Mouse (Mus musculus) hindbrain, embryonic 15.5 days (tissue): ENCODE measurements around the gene Scgb3a1. TPM values are rescaled to one million over a fixed set of nuclear protein-coding genes. Genes with fewer than 3 reads are reported as not detected.

Source experiments
- ATAC-seq: fragments of 200-750 bp; cut with Nextera tagmentation; 2 replicates; pipeline ENCODE4 v1.8.0; 2017; ENCODE audit warnings: low read depth, moderate number of reproducible peaks, moderate TSS enrichment; ENCODE audit not compliant: low FRiP score
- H3K27ac ChIP-seq: fragments of 300-500 bp; sonication (generic); replicated peaks from 2 replicates; pipeline ENCODE4 v1.5.1; 2015; ENCODE audit warnings: mild to moderate bottlenecking, inconsistent platforms
- H3K27me3 ChIP-seq: fragments of 300-500 bp; sonication (generic); 2 replicates; pipeline ENCODE4 v1.6.1; 2015; ENCODE audit warnings: control low read depth, inconsistent platforms
- H3K36me3 ChIP-seq: fragments of 300-500 bp; sonication (generic); 2 replicates; pipeline ENCODE4 v1.6.1; 2015; ENCODE audit warnings: control low read depth, inconsistent platforms
- H3K4me1 ChIP-seq: fragments of 300-500 bp; sonication (generic); replicated peaks from 2 replicates; pipeline ENCODE4 v1.6.1; 2015; ENCODE audit warnings: control low read depth, inconsistent platforms
- H3K4me2 ChIP-seq: fragments of 300-500 bp; sonication (generic); 2 replicates; pipeline ENCODE4 v1.6.1; 2015; ENCODE audit warnings: moderate library complexity, mild to moderate bottlenecking, inconsistent platforms
- H3K4me3 ChIP-seq: fragments of 300-500 bp; sonication (generic); 2 replicates; pipeline ENCODE4 v1.5.1; 2015; ENCODE audit warnings: mild to moderate bottlenecking, inconsistent platforms
- H3K9ac ChIP-seq: fragments of 300-500 bp; sonication (generic); 2 replicates; pipeline ENCODE4 v1.6.1; 2015; ENCODE audit warnings: inconsistent platforms
- H3K9me3 ChIP-seq: fragments of 300-500 bp; sonication (generic); 2 replicates; pipeline ENCODE4 v1.6.1; 2016; ENCODE audit warnings: control low read depth, inconsistent platforms
- WGBS: fragments of 180-500 bp; shearing (Covaris S2); methylation state at CpG from one replicate; pipeline ENCODE4 v1.1.7; 2015; 5-methylcytosine and 5-hydroxymethylcytosine counted together
- polyA plus RNA-seq: library from polyadenylated mRNA; unstranded; fragments of >200 nt; fragmentation: Nextera tagmentation; extraction: Ambion mirVana; gene quantifications from 2 replicates; pipeline ENCODE4 v1.2.1, GENCODE M21; 2015

Scgb3a1 gene
- polyA plus RNA-seq, 1 experiment from 2014 or later = 0.36 TPM

DNA sequence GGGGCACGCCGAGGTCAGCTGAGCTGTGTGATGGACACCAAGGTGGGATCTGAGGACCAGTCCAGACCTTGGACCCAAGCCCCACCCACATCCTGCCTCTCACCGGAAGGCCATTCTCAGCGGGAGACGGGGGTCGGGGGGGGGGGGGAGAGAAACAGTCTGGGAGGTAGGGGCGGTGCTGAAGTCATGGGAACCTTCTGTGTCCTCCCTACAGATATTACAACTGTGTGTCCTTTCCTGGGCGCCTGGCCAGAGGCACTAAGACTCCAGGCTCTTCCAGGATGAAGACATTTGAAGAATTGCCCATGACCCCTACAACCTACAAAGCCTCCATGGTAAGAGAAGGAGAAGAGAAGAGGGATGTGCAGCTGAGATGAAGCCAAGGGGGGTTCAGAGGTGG is 17.7 kb upstream of the Scgb3a1 start:
- H3K27ac ChIP-seq = no peak overlapping the region
- H3K27me3 ChIP-seq = no peaks in the 10 kb centered on the region
- H3K4me1 ChIP-seq = no peaks in the 10 kb centered on the region
- no peaks in the 10 kb centered on the region for H3K9me3 ChIP-seq
- 0 out of 2 replicates have a peak, but pooled peaks have one; percentile 25 for ATAC-seq
- no peak overlapping the region for H3K9ac ChIP-seq
- WGBS = 65% methylated on average over 8 of the region's 8 CpGs
- no peak overlapping the region for H3K4me2 ChIP-seq
- H3K36me3 ChIP-seq = no peaks in the 10 kb centered on the region
- no peak overlapping the region for H3K4me3 ChIP-seq

DNA sequence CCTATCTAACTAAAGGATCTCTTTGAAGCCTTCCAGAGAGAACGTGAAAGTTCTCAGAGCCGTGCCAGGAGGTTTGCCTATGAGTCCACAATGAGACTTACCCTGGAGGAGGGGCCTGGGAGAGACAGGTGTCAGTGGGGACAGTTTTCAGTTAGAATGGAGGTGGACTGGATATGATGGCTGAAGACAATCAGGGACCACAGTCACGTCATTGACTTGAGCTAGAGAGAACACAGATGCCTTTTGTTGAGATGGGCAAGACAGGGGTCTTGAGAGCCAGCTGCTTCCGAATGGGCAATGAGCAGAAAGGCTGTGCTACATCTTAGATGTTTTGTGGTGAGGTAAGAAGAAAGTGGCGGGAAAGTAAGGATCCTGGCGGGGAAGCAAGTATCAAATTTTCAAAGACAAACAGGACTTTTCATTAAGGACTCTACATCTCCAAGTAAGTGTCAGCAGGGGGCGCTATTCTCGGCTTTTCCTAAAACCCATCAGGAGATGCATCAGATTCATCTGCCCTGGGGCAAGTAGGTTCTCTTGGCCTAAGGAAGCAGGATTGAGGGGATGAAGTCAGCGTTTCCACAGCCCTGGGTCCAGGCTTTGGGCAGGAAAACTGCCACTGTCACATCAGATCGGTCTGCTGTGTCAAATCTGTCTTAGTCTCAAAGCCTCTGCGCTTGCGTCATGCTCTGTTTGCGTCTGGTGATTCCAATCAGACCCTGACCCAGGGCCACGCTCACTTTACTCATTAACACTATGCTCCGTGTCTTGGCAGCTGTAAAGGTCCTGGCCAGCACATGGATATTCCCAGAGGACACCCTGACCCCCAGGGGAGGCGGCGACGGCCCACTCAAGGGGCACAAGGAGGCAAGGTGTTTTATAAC is 13.1 kb upstream of the Scgb3a1 start:
- Histone ChIP-seq H3K4me2 (no peak overlapping the region), H3K9ac (no peak overlapping the region), H3K9me3 (no peaks in the 10 kb centered on the region), H3K4me3 (no peak overlapping the region), H3K27ac (no peak overlapping the region), H3K4me1 (no peaks in the 10 kb centered on the region; the same call in 1 of the 2 replicates), H3K27me3 (no peaks in the 10 kb centered on the region), H3K36me3 (no peaks in the 10 kb centered on the region)
- no peak for ATAC-seq
- WGBS = 60% methylated on average over 18 of the region's 18 CpGs

- Histone ChIP-seq H3K4me1 (no peaks in the 10 kb centered on the region; the same call in 1 of the 2 replicates), H3K27ac (no peak overlapping the region), H3K9me3 (no peaks in the 10 kb centered on the region), H3K36me3 (no peaks in the 10 kb centered on the region), H3K4me3 (no peak overlapping the region), H3K4me2 (no peak overlapping the region), H3K9ac (no peak overlapping the region), H3K27me3 (no peaks in the 10 kb centered on the region)
- WGBS = 76% methylated on average over 16 of the region's 16 CpGs
- ATAC-seq = no peak
These were observed 12.2 kb upstream of the Scgb3a1 start for GRCm38 (mm10) chr11:49650994-49651761.

GRCm38 (mm10) chr11:49651762-49652322 is 11.6 kb upstream of the Scgb3a1 start:
- H3K27ac ChIP-seq = no peak overlapping the region
- no peak overlapping the region for H3K4me2 ChIP-seq
- no peaks in the 10 kb centered on the region for H3K9me3 ChIP-seq
- no peak overlapping the region for H3K9ac ChIP-seq
- no peaks in the 10 kb centered on the region; the same call in 1 of the 2 replicates for H3K4me1 ChIP-seq
- WGBS = 85% methylated on average over 10 of the region's 10 CpGs
- H3K27me3 ChIP-seq = no peaks in the 10 kb centered on the region
- no peak overlapping the region for H3K4me3 ChIP-seq
- ATAC-seq = no peak
- H3K36me3 ChIP-seq = no peaks in the 10 kb centered on the region

- no peaks in the 10 kb centered on the region; the same call in 1 of the 2 replicates for H3K4me1 ChIP-seq
- H3K27me3 ChIP-seq = no peaks in the 10 kb centered on the region
- 26% methylated on average over 19 of the region's 19 CpGs for WGBS
- peak overlapping the region; percentile 35 for H3K4me2 ChIP-seq
- no peaks in the 10 kb centered on the region for H3K36me3 ChIP-seq
- ATAC-seq = peak; percentile 70; the same call in 1 of the 2 replicates
- H3K9me3 ChIP-seq = no peaks in the 10 kb centered on the region
- H3K27ac ChIP-seq = no peak overlapping the region
- no peak overlapping the region for H3K4me3 ChIP-seq
- no peak overlapping the region for H3K9ac ChIP-seq
These were observed 10.9 kb upstream of the Scgb3a1 start for GRCm38 (mm10) chr11:49652401-49653078.

DNA sequence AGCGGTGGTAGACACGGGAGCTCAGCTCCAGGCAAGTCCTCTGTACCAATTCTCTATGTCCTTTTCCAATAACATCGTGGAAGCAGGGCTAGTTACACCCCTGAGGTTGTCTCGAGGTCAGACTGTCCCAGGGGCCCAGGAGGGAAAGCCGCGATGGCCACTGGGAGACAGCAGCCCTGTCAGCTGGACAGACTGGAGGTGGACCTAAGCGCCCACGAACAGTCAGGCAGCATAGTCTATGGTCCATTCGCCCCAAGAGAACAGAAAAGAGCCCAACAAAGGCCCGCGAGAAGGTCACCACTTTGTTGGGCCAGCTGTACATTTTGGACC is 10.4 kb upstream of the Scgb3a1 start:
- Histone ChIP-seq H3K36me3 (no peaks in the 10 kb centered on the region), H3K4me1 (no peaks in the 10 kb centered on the region; the same call in 1 of the 2 replicates), H3K27ac (no peak overlapping the region), H3K9me3 (no peaks in the 10 kb centered on the region), H3K9ac (no peak overlapping the region), H3K4me2 (peak overlapping the region; percentile 35), H3K27me3 (no peaks in the 10 kb centered on the region), H3K4me3 (no peak overlapping the region)
- 40% methylated on average over 11 of the region's 11 CpGs for WGBS
- no peak for ATAC-seq

- H3K27ac ChIP-seq = no peak overlapping the region
- H3K4me2 ChIP-seq = no peak overlapping the region
- H3K9me3 ChIP-seq = no peaks in the 10 kb centered on the region
- H3K9ac ChIP-seq = no peak overlapping the region
- 93% methylated on average over 5 of the region's 5 CpGs for WGBS
- H3K4me3 ChIP-seq = no peak overlapping the region
- H3K4me1 ChIP-seq = no peaks in the 10 kb centered on the region; the same call in 1 of the 2 replicates
- no peak for ATAC-seq
- H3K27me3 ChIP-seq = no peaks in the 10 kb centered on the region
- H3K36me3 ChIP-seq = no peaks in the 10 kb centered on the region
These were observed 8.8 kb upstream of the Scgb3a1 start for GRCm38 (mm10) chr11:49654651-49655050.

GRCm38 (mm10) chr11:49655501-49655900 is 7.9 kb upstream of the Scgb3a1 start:
- H3K4me3 ChIP-seq = no peak overlapping the region
- H3K9me3 ChIP-seq = no peaks in the 10 kb centered on the region
- H3K4me2 ChIP-seq = no peak overlapping the region
- H3K36me3 ChIP-seq = no peaks in the 10 kb centered on the region
- no peaks in the 10 kb centered on the region for H3K27me3 ChIP-seq
- ATAC-seq = no peak
- no peak overlapping the region for H3K27ac ChIP-seq
- no peak overlapping the region for H3K9ac ChIP-seq
- H3K4me1 ChIP-seq = no peaks in the 10 kb centered on the region; the same call in 1 of the 2 replicates

- ATAC-seq = no peak
- Histone ChIP-seq H3K4me3 (no peak overlapping the region), H3K4me1 (no peaks in the 10 kb centered on the region; the same call in 1 of the 2 replicates), H3K27ac (no peak overlapping the region), H3K4me2 (no peak overlapping the region), H3K9ac (no peak overlapping the region), H3K27me3 (no peaks in the 10 kb centered on the region), H3K36me3 (no peaks in the 10 kb centered on the region), H3K9me3 (no peaks in the 10 kb centered on the region)
- WGBS = 81% methylated on average over 4 of the region's 4 CpGs
These were observed 5.3 kb upstream of the Scgb3a1 start for GRCm38 (mm10) chr11:49658065-49658464.

DNA sequence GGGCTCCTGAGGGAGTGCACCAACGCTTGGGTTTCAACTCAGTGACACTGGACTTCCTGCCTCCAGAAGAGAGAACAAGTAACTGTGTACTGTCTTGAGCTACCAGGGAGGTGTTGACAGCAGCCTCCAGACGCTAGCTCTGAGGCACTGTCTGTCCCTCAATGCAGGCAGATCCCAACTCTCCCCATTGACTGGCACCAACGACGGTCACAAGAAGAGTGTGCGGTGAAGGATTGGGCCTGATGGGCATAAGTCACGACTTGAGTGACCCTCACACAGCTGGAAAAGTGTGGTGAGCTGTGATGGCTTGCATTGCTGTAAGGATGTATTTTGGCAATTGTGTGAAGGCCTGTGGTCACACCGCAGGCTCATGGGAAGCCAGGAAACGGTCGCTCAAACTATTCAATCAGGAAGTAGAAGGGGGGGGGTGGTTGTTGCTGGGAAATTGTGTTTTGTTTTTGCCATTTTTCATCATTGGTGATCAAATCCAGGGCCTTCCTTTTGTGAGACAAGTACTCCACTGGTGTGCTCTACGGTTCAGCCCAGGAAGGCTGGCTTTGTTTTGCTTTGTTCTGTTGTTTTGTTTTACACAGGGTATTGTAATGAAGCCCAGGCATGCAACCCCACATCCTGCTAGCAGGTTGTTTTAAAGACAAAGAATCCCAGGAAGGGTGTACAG is 4.5 kb upstream of the Scgb3a1 start:
- no peaks in the 10 kb centered on the region for H3K9me3 ChIP-seq
- no peak for ATAC-seq
- H3K27ac ChIP-seq = no peak overlapping the region
- no peak overlapping the region for H3K4me2 ChIP-seq
- WGBS = 65% methylated on average over 10 of the region's 10 CpGs
- H3K4me3 ChIP-seq = no peak overlapping the region
- H3K4me1 ChIP-seq = no peaks in the 10 kb centered on the region
- H3K27me3 ChIP-seq = no peaks in the 10 kb centered on the region
- no peak overlapping the region for H3K9ac ChIP-seq
- H3K36me3 ChIP-seq = no peaks in the 10 kb centered on the region

- Histone ChIP-seq H3K36me3 (no peaks in the 10 kb centered on the region), H3K27ac (no peak overlapping the region), H3K9ac (no peak overlapping the region), H3K4me3 (no peak overlapping the region), H3K9me3 (no peaks in the 10 kb centered on the region), H3K4me1 (no peaks in the 10 kb centered on the region), H3K27me3 (no peaks in the 10 kb centered on the region), H3K4me2 (no peak overlapping the region)
- no peak for ATAC-seq
- 62% methylated on average over 7 of the region's 7 CpGs for WGBS
These were observed 4.0 kb upstream of the Scgb3a1 start for GRCm38 (mm10) chr11:49659470-49659799.
